Mouse (Mus musculus): ENCODE data around the gene Tmem132b.
A peak's percentile ranks its signal among the peaks of the same experiment; 100 is the strongest.
"Not testable (repeated sequence)": the region's sequence is repeated elsewhere in the genome, so short reads cannot be mapped to it uniquely, and the experiment has no call there.

Tmem132b gene

GRCm38 (mm10) chr5:125531634-125532033 lies at the start of gene Tmem132b:
Gene Tmem132b (plus strand): TSS chr5:125531774.
- no peak for DNase-seq (ENCODE audit: extremely low read depth, low read depth)

DNA sequence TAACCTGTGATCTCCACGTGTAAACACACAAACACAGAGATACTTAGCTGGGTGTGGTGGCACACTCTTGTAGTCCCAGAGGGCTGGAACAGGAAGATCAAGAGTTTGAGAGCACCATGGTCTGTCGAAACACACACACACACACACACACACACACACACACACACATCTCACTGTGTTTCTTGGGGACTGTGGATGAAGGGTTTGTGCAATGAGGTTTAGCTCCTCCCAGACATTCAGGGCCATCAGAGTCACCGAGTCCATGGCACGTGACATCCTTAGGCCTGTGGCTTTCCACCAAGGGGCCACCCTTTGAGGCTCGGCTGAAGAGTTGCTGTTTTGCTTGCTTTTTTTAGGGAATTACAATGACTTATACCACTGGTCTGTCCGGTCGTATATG lies 49.1 kb upstream of the Tmem132b start:
- DNase-seq (ENCODE audit: extremely low read depth, low read depth): no peak

GRCm38 (mm10) chr5:125483712-125484611 lies 47.6 kb upstream of the Tmem132b start:
- peak; percentile 73 for DNase-seq (ENCODE audit: extremely low read depth, low read depth)

- no peak for DNase-seq (ENCODE audit: extremely low read depth, low read depth)
These were observed 46.4 kb upstream of the Tmem132b start for GRCm38 (mm10) chr5:125485031-125485778.

GRCm38 (mm10) chr5:125486088-125486487 lies 45.5 kb upstream of the Tmem132b start:
- no peak for DNase-seq (ENCODE audit: extremely low read depth, low read depth)

DNA sequence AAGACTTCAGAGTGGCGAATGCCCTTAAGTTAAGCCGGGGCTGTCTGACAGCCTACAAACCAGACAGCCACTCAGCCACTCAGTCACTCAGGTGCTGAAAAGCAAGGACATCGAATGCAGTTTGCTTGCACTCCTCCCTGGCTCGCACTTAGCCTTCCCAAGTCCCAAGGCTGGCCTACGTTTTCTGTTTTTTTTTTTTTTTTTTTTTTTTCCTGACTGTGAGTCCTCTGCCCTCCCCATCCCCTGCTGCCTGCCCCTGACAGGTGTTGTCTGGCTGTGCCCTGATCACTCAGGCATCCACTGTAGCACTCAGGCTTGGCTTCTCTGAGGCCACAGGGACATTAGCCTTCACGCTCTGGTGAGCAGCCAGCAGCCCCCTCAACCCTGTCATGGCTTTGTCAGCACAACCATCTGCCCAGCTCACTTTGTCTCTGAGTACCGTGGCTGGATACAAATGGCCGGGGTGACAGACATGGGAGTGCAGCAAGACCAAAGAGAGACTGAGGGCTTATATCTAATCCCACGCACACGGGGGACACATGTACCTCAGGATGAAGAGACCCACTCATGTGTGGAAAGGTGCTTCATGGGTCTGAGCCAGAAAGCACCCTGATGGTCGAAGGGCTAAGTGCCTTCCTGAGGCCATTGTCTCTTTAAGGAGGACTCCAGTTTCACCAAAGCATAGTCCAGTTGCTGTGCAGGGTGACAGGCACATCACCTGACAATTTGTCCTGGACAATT lies 44.0 kb upstream of the Tmem132b start:
- DNase-seq (ENCODE audit: extremely low read depth, low read depth): no peak

DNA sequence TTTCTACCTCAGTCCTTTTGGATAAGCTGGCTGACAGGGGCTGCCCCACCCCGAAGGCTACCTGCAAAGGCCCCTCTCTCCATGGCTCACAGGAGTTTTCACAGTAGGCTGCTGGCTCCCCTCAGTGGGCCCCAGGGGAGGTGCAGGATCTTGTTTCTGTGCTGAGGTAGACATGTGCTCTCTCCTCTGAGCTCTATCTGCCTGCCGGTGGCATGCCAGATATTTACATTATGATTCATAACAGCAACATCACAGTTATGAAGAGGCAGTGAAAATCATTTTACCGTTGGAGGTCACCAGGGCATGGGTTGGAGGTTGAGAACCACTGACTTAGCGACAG lies 43.5 kb upstream of the Tmem132b start:
- DNase-seq (ENCODE audit: extremely low read depth, low read depth): no peak

GRCm38 (mm10) chr5:125488953-125489352 lies 42.6 kb upstream of the Tmem132b start:
- DNase-seq (ENCODE audit: extremely low read depth, low read depth): not testable (repeated sequence)

GRCm38 (mm10) chr5:125491107-125491506 lies 40.5 kb upstream of the Tmem132b start:
- DNase-seq (ENCODE audit: extremely low read depth, low read depth): no peak

- DNase-seq (ENCODE audit: extremely low read depth, low read depth): no peak
These were observed 39.0 kb upstream of the Tmem132b start for GRCm38 (mm10) chr5:125492379-125493092.

DNA sequence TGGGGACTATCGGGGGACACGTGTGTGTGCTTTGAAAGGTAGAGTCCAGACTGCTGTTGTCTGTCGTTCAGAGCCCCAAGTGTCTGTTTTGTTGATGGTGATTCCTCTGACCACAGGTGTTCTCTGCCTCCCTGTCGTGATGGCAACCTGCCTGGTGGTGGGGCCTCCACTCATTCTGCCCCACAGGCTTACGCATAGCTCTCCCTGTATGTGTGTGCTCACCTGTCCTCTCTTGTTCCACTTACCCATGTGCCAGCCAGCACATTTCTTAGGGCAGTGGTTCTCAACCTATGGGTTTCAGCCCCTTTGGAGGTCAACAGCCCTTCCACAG lies 38.5 kb upstream of the Tmem132b start:
- no peak for DNase-seq (ENCODE audit: extremely low read depth, low read depth)

- DNase-seq (ENCODE audit: extremely low read depth, low read depth): no peak
These were observed 35.9 kb upstream of the Tmem132b start for GRCm38 (mm10) chr5:125495655-125496054.

DNA sequence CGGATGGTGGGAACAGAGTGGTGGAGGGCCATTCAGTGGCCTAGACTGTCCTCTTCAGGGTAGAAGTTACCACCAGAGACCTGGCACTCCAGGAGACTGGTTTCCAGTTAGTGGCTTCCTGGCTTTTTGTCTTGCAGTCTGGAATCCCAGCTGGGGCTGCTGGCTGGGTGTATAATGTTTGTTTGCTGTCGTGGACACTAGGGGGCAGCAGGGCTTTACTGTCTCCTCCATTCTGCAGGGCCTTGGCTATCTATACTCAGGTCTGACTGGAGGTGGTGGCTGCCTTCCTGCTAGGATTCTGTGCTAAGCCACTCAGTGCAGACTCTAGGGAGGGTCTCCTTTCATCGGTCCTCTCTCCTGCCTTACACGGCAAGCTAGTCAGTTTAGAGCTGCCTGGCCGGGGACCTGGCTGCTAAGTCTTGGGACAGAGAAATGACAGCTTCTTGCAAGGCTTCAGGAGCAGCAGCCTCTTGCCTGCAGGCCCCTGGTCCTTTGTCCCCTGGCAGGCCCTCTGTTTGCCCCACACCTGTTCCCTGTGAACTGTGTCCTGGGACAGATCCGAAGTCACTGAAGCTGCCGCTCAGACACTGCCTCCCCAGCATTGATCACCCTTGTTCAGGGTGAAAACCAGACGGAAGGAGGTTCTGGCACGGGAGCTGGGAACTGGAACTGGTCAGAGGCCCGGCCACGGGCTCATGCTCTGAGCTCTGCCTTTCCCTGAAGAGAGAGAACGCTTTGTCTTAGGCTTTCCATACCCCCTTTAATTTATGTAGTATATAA lies 33.6 kb upstream of the Tmem132b start:
- peak; percentile 28 for DNase-seq (ENCODE audit: extremely low read depth, low read depth)

- no peak for DNase-seq (ENCODE audit: extremely low read depth, low read depth)
These were observed 30.1 kb upstream of the Tmem132b start for GRCm38 (mm10) chr5:125501505-125501904.

- no peak for DNase-seq (ENCODE audit: extremely low read depth, low read depth)
These were observed 29.4 kb upstream of the Tmem132b start for GRCm38 (mm10) chr5:125502186-125502585.

DNA sequence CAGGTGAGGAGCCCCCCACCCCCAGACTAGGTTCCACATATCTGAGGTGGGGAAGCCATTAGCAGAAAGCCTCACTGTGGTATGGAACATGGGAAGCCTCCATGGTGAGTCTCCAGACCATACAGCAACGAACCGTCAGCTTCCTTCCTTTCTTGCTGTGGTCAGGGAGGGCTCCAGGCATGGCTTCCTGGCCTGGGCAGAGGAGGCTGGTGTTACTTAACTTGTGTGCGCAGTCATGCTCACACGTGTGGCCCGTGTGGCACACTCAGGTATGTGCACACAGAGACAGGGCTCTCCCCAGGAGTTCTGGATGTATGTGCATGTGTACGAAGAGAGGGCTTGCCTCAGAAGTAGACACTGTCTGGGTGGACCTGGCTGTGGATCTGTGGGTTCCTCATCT lies 27.9 kb upstream of the Tmem132b start:
- DNase-seq (ENCODE audit: extremely low read depth, low read depth): no peak

DNA sequence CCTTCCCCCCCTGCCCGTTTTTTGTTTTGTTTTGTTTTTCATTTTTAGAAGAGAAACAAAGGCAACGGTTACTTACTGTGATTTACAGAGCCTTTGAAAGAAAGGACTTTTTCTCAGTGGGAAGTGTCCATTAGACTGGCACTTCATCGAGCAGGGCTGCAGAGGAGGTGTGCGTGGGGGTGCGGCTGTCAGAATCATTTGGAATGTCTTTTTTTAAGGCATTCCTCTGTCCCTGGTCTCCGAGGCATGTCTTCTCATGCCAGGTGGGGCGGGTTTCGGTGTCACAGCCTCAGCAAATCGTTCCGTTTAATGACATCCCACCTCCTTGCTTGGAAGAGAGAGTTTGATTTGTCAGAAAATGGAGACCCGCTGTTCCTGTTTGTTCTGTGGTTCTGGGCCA lies 26.9 kb upstream of the Tmem132b start:
- DNase-seq (ENCODE audit: extremely low read depth, low read depth): no peak

DNA sequence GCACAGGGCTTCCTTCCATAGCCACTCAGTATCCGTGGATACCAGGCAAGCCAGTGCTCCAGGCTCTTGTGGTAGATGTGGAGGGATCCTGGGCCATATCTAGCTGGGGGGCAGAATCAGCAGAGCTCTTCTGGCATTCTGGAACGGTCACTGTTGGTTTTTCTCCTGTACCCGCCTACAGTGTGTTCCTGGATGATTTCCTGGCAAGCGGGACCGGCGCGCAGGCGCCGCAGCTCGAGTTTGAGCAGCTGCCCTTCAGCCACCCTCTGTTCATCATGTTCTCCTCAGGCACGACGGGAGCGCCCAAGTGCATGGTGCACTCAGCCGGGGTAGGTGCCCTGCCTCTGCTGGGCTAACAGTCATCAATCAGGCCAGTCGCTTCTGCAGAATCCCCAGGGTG lies 25.6 kb upstream of the Tmem132b start:
- DNase-seq (ENCODE audit: extremely low read depth, low read depth): no peak

GRCm38 (mm10) chr5:125507582-125507981 lies 24.0 kb upstream of the Tmem132b start:
- no peak for DNase-seq (ENCODE audit: extremely low read depth, low read depth)

- no peak for DNase-seq (ENCODE audit: extremely low read depth, low read depth)
These were observed 23.6 kb upstream of the Tmem132b start for GRCm38 (mm10) chr5:125508006-125508405.

- no peak for DNase-seq (ENCODE audit: extremely low read depth, low read depth)
These were observed 22.0 kb upstream of the Tmem132b start for GRCm38 (mm10) chr5:125509541-125509940.
